Mouse (Mus musculus) adrenal gland, adult (tissue): ENCODE measurements at regions not wholly inside any gene's neighbourhood (a gene's known extent, or its start where the extent isn't known, plus 50 kb on each side); places are given as distances from the start of the nearest gene placed in this dataset.
"Not testable (repeated sequence)": the region's sequence is repeated elsewhere in the genome, so short reads cannot be mapped to it uniquely, and the experiment has no call there.

Experiments used
- DNase-seq, 2 experiments: peaks; one replicate each; pipeline ENCODE4 v3.0.0; 2022 to 2023; ENCODE audit warnings: low spot score in 1 of 2; ENCODE audit not compliant: inconsistent age in 2 of 2

- DNase-seq = peak; percentile 20 to 80
Measured at GRCm38 (mm10) chr4:22131751-22132736, 200.9 kb downstream of the Faxc start.

DNA sequence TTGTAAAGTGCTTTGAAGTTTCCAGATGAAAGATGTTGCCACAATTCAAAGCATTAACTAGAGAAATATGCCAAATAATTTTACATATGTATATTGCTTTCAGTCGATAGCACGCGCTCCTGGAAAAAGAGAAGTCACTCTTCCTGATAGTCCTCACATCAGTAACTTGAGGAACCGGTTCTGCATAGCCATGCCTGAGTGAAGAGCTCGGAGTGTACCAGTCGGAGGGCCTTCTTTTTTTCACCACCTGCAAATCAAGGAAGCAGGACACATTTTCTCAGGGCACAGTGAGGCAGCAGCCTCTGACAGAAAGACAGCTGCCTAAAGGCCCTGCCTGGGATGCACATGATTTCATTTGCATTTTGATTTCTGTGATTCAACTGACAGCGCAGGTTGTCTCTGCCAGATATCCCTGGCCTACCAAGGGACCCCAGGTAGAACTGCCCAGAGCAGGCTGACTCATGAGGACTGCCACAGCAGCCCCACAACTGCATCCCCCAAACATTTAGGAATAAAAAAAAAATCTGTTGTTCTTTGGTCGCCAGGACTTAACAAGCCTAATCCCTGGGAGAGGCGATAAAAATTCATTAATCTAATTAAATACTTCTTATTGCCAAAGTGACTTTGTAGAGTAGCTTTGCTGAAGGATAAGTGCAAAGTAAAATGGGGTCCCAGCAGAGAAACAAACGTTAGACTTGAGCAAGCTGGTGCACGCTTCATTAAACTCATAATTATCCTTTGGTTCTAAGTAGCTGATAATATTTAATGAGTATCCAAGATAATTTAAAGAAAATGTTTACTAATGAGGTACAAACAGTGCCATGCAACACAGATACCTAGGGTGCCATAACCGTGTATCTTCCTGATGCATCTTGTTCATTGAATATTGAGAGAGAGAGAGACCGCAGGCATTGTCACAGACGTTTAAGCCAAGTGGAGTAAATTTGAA, 202.7 kb downstream of the Faxc start:
- DNase-seq = no peak

DNA sequence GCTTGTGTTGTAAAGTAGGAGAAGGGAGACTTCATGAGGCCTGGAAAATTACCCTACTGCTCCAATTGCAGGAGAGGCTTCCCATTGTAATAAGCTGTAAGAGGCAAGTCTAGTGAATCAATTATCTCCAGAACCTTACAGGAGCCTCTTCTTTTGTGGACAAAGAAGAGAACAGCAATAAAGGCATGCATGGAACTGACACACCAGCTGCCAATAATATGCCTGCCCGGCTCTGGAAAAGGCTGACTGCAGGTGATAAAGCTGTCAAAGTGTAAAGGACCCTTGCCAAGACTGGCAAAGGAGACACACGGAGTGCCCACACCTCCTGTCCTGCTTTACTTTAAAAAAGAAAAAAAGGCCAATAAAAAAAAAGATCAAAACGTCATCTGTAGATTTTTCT, 209.0 kb downstream of the Faxc start:
- DNase-seq = no peak

DNA sequence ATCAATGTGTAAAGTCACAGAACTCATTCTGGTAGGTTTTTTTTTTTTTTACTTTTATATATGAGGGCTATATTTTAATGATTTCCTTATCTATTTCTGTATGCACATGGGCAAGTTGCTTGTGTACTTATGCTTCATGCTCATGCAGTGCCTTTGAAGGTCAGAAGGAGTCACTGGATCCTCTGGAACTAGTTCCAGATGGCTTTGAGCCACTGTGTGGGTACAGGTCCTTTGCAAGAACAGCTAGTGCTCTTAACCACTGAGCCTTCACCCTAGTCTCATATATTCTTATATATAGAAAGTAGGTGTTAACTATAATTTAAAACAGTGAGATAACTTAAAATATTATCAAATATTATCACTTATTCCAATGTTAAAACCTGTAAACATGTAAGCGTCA, 212.4 kb downstream of the Faxc start:
- no peak for DNase-seq

DNA sequence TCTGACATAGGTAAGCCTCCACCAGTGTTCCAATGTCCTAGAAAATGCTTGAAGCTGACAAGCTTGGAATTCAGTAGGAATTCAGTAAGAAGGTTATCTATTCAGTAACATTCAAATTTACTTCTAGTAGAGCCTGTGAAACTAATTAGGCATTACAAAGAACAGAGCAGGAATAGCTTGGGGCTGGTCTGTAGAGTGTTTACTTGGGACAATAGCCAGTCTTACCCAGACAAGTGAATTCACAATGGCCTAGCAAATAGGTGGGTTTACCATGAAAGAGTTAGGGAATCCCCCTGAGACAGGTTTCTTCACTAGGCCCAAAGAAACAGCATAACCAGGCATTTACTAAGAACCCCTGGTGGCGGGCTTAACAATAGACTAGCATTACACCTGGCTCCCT, 212.5 kb upstream of the Fbxl4 start:
- DNase-seq = not testable (repeated sequence)

GRCm38 (mm10) chr4:22146648-22147409, 210.5 kb upstream of the Fbxl4 start:
- DNase-seq = peak in 1 of 2 experiments; percentile 22

DNA sequence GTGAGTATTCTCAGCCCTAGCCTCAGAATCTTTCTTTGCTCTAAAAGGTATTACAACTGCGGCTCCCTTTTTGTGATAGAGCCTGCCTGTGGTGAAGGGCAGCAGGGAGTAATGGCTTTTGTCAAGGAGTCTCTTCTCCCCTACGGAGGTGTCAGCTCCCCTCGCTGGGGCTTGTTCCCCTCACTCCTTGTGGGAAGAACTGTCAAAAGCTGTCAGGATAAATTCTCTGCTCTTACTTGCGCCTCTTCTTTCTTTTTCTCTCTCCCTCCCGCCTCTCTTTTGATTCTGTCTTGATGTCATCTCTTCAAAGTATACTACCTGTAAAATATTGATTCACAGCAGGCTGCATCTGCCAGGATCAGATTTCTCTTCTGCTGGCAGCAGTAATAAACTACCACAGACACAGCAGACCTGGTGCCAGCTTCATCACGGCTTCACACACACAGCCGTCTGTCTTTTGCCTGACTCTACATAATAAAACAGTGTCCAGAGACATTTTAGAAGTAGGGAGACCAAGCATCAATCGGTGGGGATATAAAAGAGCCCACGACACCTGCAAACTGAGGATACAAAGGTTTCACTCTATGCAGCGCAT, 205.3 kb upstream of the Fbxl4 start:
- no peak for DNase-seq

DNA sequence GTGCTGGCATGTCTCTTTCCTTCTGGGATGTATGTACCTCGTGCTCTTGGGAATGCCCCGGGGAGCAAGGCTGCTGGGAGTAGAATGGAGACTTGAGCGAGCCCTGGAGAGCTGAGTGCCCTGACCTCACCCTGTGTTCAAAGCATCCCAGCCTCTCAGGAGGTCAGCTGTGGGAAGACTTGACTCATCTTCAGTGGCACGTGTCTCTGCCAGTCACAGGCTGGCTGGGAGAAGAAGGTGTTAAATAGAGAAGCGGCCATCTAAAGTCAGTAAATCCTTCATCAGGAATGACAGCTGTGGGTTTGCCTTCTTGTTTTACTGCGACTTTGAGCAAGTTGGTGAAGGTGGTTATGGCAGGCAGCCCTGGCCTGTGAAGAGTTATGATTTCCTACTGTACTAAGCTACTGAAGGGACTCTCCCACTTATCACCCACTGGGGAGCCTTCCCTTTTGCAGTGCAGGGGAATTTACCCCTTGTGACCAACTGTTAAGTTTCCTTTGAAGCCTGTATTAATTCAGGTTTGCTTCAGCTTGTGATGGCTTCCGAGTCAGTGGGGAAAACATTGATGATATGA, 204.3 kb upstream of the Fbxl4 start:
- DNase-seq = no peak

- no peak for DNase-seq
Measured at GRCm38 (mm10) chr4:22153620-22154019, 203.7 kb upstream of the Fbxl4 start.

GRCm38 (mm10) chr4:22186422-22186821, 170.9 kb upstream of the Fbxl4 start:
- DNase-seq = no peak

DNA sequence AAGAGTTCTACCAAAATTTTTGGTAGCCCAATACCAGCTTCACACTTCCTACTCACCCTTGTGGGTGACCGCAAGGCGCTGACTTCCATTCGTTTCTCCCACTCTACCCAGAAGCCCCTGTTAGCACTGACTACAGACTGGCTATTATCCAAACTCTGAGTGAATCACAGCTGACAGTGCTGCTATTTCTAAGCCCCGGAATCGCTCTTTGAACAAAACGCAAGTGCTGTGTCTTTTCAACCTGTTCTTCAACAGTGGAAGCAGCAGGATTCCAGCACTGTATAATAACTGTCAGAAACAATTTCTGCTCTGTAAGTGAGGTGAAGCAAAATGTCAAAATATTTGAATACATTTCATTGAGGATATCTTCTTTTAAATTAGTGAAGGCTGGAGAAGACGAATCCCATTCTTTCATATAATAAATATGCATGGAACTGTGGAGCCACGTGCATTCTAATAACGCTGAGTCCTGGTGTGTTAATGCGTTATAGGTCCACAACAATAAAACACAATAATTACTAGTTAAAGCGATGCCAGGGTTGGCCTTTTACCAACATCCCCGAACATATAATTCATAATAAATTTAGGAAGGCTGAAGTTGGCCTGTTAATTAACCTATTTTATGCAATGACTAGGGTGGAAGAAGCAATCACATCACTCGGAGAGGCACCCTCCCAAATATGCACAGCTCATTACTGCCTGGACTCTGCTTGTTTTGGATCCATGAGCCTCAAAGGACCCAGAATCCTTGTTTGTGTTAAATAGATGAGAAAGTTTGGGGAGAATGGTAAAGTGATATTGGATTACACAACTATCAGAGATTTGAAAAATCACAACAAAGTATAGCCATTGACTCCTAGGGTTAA, 169.0 kb upstream of the Fbxl4 start:
- no peak for DNase-seq

- DNase-seq = no peak
Measured at GRCm38 (mm10) chr4:22196501-22196900, 160.8 kb upstream of the Fbxl4 start.

- DNase-seq = no peak
Measured at GRCm38 (mm10) chr4:22208531-22208930, 148.8 kb upstream of the Fbxl4 start.

GRCm38 (mm10) chr4:22237640-22238039, 119.7 kb upstream of the Fbxl4 start:
- DNase-seq = no peak

GRCm38 (mm10) chr4:22250276-22250675, 107.1 kb upstream of the Fbxl4 start:
- not testable (repeated sequence) for DNase-seq

GRCm38 (mm10) chr4:22263903-22264302, 93.4 kb upstream of the Fbxl4 start:
- no peak for DNase-seq

GRCm38 (mm10) chr4:22269064-22269463, 88.3 kb upstream of the Fbxl4 start:
- no peak for DNase-seq

GRCm38 (mm10) chr4:22274178-22274577, 83.2 kb upstream of the Fbxl4 start:
- no peak for DNase-seq
